Mouse (Mus musculus) gastrocnemius, postnatal 25 days (tissue): ENCODE results near the gene Fhod1. TPM values are rescaled to one million over a fixed set of nuclear protein-coding genes. Genes with fewer than 3 reads are reported as not detected.

Experiments used
- DNase-seq: peaks from one replicate; pipeline ENCODE4 v3.0.0; 2022
- total RNA-seq, 2 experiments: library from RNA; stranded (reverse); gene quantifications; 1 replicate in 1 of 2; 2 replicates in 1 of 2; pipeline ENCODE4 v1.2.3; 2021

Fhod1 gene
- total RNA-seq, 2 experiments from 2014 or later: 17.4 to 24.6 TPM

DNA sequence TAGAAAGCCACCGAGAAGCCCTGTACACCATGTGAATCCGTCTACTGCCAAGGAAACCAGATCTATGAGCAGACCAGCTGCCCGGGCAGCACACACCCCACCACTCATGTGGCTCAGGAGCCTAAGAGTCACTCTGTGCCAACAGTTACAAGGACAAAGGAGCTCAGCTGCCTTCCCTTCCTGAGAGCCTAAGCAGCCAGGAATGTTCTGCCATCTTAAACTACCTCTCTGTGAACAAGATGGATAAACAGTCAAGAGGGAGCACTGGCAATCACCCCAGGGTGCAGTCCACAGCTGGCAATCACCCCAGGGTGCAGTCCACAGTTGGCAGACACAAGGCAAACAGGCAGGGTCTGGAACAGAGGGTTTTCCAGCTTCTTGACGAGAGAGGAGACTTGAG lies 29.8 kb downstream of the Fhod1 start:
- peak; percentile 52 for DNase-seq

GRCm38 (mm10) chr8:105315073-105315769 lies 32.5 kb downstream of the Fhod1 start:
- no peak for DNase-seq

GRCm38 (mm10) chr8:105313622-105314402 lies 33.9 kb downstream of the Fhod1 start:
- no peak for DNase-seq

GRCm38 (mm10) chr8:105312891-105313481 lies 34.8 kb downstream of the Fhod1 start:
- no peak for DNase-seq

DNA sequence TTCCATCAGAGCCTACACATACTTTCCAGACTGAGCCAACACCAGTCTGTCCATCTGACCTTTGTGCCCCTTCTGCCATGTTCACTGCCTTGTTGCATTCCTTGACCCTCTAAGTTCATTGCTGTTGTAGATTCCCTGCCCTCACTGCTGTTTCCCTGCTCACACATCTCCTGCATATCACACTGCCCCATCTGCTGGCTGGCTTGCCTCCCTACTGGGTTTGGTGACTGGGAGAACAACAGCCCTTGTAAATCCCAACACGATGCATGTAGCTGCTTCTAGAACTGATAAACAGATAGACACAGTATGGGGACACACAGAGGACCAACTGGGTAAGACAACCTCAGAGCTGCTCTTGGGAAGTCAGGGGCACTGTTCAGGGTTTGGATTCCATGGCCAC lies 36.0 kb downstream of the Fhod1 start:
- no peak for DNase-seq

- DNase-seq: no peak
Measured at GRCm38 (mm10) chr8:105310118-105310517, 37.6 kb downstream of the Fhod1 start.

DNA sequence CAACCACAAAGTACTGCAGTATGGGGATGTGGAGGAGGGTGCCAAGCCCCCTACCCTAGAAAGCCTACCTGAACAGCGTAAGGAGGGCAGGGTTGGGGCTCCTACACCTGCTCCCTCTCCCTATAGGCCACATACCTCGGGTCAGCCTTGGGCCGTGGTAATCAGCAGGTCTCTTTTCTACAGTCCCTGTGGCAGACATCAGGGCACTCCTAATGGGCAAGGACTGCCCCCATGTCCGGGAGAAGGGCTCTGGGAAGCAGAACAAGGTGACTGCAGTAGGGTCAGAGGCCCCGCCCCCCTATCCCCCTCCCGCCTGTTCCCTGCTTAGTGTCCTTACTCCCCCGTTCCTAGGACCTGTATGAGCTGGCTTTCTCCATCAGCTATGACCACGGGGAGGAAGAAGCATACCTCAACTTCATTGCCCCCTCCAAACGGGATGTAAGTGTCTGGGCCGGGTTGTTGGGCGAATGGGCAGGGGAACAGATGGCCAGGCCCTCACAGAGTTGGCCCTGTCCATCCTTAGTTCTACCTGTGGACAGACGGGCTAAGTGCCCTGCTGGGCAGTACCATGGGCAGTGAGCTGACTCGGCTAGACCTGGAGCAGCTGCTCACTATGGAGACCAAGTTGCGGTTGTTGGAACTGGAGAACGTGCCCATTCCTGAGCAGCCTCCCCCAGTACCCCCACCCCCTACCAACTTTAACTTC lies 38.5 kb downstream of the Fhod1 start:
- DNase-seq: no peak

- no peak for DNase-seq
Measured at GRCm38 (mm10) chr8:105308428-105308827, 39.3 kb downstream of the Fhod1 start.

DNA sequence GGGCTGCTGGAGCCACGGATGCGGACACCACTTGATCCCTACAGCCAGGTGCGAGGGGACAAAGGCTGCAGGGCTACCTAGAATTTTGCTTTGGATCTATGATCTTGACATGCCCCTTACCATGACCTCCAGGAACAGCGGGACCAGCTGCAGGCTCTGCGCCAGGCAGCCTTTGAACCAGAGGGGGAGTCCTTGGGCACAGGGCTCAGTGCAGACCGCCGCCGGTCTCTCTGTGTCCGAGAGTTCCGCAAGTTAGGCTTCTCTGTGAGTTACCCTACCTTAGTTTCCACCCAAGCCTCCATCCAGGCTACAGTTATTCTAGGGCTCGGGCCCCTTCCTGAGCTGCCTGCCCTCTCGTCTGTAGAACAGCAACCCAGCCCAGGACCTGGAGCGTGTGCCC lies 40.1 kb downstream of the Fhod1 start:
- DNase-seq: no peak

GRCm38 (mm10) chr8:105306146-105306691 lies 41.5 kb downstream of the Fhod1 start:
- DNase-seq: no peak

DNA sequence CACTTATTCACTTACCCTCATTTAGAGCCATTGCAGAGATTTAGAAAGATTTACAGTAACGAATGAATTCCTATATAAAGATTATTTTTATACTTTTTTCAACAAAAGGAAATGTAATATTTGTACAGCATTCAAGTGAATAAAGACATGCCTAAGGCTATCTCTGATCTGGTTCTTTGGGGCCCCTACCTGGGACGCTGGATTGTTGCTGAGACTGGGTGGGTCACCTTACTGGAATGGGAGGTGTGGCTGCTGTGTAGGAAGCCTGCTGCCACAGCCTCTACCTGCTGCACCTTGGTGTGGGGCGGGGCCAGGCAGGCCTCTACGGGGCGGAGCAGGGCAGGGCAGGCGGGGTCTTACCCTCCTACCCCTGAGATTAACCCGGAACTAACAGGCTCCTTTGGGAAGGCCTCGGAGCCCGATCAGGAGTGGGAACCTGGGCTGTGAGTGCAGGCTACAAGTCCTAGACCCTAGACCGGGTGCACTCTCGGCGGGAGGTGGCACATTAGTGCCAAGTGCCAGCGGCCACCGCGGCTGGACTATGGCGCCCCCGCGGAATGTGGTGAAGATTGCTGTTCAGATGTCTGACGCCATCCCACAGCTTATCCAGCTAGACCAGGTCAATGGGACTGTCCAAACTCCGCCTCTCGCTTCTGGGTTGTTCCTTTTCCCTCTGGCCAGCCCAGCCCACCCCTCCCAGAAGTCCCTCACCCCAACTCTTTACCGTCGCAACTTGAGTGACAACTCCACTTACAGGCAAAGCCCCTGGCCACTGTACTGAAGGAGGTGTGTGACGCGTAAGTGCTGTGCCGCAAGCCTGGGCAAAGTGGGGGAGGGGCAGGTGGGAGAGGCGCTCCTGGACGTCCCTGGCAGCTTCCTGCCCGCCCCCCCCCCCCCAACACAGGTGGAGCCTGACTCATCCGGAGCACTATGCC lies 42.3 kb downstream of the Fhod1 start, which contains the start of gene Elmo3:
TSS of gene Elmo3 (plus strand) at position 391 of the 935 bp plus-strand sequence.
- peak; percentile 46 for DNase-seq

- peak; percentile 46 for DNase-seq
Measured at GRCm38 (mm10) chr8:105304325-105305210, 43.2 kb downstream of the Fhod1 start.

DNA sequence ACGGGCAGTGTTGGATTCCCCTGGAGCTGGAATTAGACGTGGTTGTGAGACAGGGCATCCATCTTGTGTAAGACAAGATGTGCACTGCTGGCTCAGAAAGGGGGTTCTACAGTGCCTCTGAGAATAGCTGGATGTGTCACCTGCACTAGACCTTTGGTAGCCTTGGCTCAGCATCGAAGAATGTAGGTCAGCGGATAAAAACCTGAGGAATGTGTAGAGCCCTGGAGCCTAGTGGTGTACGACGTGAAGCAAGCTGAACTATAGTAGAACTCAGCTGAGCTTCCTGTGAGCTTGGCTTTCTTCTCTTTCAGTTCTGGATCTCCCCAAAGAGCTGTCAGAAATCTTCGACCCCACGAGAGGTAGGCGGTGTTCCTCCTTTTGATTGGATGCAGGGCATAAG lies 43.9 kb downstream of the Fhod1 start:
- DNase-seq: no peak

DNA sequence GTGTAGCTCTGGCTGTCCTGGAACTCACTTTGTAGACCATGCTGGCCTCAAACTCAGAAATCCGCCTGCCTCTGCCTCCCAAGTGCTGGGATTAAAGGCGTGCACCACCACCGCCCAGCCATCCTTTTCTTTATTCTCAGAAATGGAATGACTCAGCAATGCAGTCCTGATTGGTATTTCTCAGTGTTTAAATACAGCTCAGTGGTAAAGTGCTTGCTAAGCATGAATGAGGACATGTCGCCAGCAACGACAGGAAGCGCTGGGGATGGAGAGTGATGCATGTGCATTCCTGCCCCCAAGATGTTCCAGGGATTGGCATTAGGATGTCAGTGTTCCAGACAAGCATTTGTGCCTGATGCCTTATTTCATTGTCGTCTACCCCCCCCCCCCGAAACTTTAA lies 44.4 kb downstream of the Fhod1 start:
- DNase-seq: no peak

DNA sequence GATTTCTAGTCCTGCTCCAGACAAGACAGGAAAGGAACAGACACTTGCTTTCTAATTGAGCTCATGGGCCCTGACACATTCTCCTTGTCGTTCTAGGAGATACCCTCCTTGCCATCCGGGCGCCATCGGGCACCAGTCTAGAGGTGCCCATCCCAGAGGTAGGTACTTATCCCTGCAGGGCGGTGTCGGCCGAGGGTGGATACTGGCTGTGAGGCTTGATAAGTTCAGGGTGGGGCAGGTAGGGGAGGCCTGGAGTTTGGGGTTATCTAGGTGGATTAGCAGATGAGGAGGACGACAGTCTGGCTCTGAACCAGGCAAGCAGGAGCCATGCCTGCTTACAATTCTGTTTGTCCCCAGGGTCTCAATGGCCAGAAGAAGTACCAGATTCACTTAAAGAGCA lies 47.8 kb downstream of the Fhod1 start:
- no peak for DNase-seq

- no peak for DNase-seq
Measured at GRCm38 (mm10) chr8:105298351-105299252, 49.2 kb downstream of the Fhod1 start.

DNA sequence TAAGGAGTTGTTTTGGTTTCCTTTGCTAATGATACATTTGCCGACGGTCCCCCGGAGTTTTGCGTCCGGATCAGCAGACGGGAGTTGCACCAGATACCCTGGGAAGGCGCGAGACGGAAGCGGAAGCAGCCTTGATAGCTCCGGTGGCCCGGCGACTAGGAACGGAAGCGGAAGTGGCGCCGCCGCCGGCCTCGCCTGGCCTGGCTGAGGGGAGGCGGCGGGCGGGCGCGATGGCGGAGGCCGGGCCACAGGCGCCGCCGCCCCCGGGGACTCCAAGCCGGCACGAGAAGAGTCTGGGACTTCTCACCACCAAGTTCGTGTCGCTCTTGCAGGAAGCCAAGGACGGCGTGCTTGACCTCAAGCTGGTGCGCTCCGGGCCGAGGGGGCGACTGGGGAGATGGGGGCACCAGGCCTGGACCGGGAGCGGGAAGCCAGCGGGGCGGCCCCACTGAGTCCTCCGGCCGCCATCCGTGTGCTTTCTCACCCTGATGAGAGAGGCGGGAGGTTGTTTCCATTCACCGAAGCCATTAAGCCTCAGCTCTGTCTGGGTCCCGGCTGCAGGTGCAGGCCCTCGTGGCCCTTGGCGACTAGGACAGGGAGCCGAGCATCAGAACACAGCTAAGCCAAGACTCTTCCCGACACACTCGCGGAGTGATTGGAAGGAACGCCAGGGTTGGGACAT lies 50.1 kb downstream of the Fhod1 start, which contains the start of gene E2f4:
TSS of gene E2f4 (plus strand) at position 153 of the 682 bp plus-strand sequence.
- peak; percentile 90 for DNase-seq

GRCm38 (mm10) chr8:105295895-105296573 lies 51.7 kb downstream of the Fhod1 start, which contains the start of gene Exoc3l:
TSS of gene Exoc3l (minus strand) at chr8:105296101.
- DNase-seq: no peak
